Mouse (Mus musculus): Measurements from ENCODE around the gene Boc.
"Not testable (repeated sequence)": the region's sequence is repeated elsewhere in the genome, so short reads cannot be mapped to it uniquely, and the experiment has no call there.

GRCm38 (mm10) chr16:44441913-44442312 is 116.8 kb downstream of the Boc start:
- TF ChIP-seq EP300, CTCF (IDR thresholded peaks at IDR 0.05; ENCODE audit: low read depth): not testable (repeated sequence)
